Mouse (Mus musculus): ENCODE results near the gene Olfr221.

DNA sequence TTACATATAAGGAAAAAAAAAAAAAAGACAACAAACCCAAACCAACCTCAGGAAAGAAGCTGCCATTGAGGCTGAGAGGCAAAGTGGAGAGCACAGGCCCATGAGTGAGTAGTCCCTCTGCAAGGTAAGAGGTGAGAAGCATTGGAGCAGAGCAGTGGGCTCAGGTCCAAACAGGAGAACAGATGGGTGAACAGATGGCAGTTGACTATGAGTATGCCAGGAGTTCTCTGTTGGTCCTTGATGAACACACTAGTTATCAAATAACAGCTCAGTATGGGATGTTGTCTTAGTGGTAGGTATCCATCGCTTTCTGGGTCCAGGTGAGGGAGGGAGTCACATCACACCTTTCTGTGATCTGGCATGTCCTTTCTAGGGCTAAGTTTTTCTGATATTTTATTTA lies 18.5 kb upstream of the Olfr221 start:
- TF ChIP-seq CTCF (IDR thresholded peaks at IDR 0.05; ENCODE audit: low read depth) (no peak), EP300 (IDR thresholded peaks at IDR 0.05; ENCODE audit: low read depth) (no peak)

Measured in liver, postnatal 0 days (tissue).